Mouse (Mus musculus) brain, embryonic 14.5 days (tissue): Measurements from ENCODE around the gene Glis3.

ENCODE experiments used
- CTCF ChIP-seq: fragments of 200-500 bp; IDR thresholded peaks from 2 replicates; pipeline ENCODE4 v1.5.1; 2012; ENCODE audit warnings: inconsistent platforms, mild to moderate bottlenecking, moderate library complexity, borderline replicate concordance; ENCODE audit not compliant: insufficient read depth, insufficient read length; ENCODE audit errors: extremely low read depth
- POLR2A ChIP-seq: fragments of 200-500 bp; IDR thresholded peaks from 2 replicates; pipeline ENCODE4 v1.6.1; 2012; ENCODE audit warnings: mild to moderate bottlenecking, inconsistent platforms, borderline replicate concordance; ENCODE audit not compliant: poor library complexity, insufficient read depth, insufficient read length, severe bottlenecking; ENCODE audit errors: extremely low read depth

DNA sequence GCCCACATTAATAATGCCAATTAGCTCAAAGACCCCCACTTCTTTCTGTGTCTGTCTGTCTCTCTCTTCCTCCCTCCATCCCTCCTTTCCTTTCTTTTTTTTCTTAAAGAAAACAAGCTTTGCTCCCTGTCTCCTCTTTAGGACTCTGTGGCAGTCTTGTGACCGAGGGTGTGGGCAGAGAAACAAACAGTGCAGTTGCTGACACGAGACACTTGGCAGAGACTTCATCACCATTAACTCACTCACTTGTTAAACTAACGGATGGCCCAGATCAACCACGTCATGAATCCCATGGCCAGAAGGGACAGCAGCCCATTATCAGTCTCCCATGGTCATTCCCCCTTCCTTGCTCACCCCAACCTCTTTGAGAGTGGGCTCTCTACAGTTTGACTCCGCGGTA, 276.9 kb downstream of the Glis3 start:
- TF ChIP-seq CTCF (no peak), POLR2A (no peak)
